Mouse (Mus musculus): ENCODE data around the gene Bcl10. TPM values are rescaled to one million over a fixed set of nuclear protein-coding genes. Genes with fewer than 3 reads are reported as not detected.

Gene Bcl10
- 7.1 TPM for polyA plus RNA-seq (2015; fragmentation: Illumina TruSeq; extraction: RNeasy Lipid Tissue Mini Kit (QIAGEN cat#74804); ENCODE audit: insufficient read depth, low read depth, low replicate concordance)

GRCm38 (mm10) chr3:145922019-145922854, at the start of gene Bcl10:
Gene Bcl10, plus strand, starts transcription at chr3:145922804.

GRCm38 (mm10) chr3:145937505-145938404, 15.2 kb downstream of the Bcl10 start, which contains the start of gene 2410004B18Rik:
Gene 2410004B18Rik, plus strand, starts transcription at chr3:145938014.

Other genes with a start within 250 kb of the Bcl10 start
- gene Ddah1, start 164.1 kb upstream of the Bcl10 start, polyA plus RNA-seq (2015; fragmentation: Illumina TruSeq; extraction: RNeasy Lipid Tissue Mini Kit (QIAGEN cat#74804); ENCODE audit: insufficient read depth, low read depth, low replicate concordance), result 1.2 TPM
- 7.1 TPM for gene 2410004B18Rik, start 15.2 kb downstream of the Bcl10 start, polyA plus RNA-seq (2015; fragmentation: Illumina TruSeq; extraction: RNeasy Lipid Tissue Mini Kit (QIAGEN cat#74804); ENCODE audit: insufficient read depth, low read depth, low replicate concordance)
- gene Syde2, start 65.1 kb downstream of the Bcl10 start, polyA plus RNA-seq (2015; fragmentation: Illumina TruSeq; extraction: RNeasy Lipid Tissue Mini Kit (QIAGEN cat#74804); ENCODE audit: insufficient read depth, low read depth, low replicate concordance), result 0.94 TPM
- not detected for gene Wdr63, start 185.3 kb downstream of the Bcl10 start, polyA plus RNA-seq (2015; fragmentation: Illumina TruSeq; extraction: RNeasy Lipid Tissue Mini Kit (QIAGEN cat#74804); ENCODE audit: insufficient read depth, low read depth, low replicate concordance)
- not detected for gene Mcoln3, start 194.6 kb downstream of the Bcl10 start, polyA plus RNA-seq (2015; fragmentation: Illumina TruSeq; extraction: RNeasy Lipid Tissue Mini Kit (QIAGEN cat#74804); ENCODE audit: insufficient read depth, low read depth, low replicate concordance)
- 0.31 TPM for gene Mcoln2, start 227.0 kb downstream of the Bcl10 start, polyA plus RNA-seq (2015; fragmentation: Illumina TruSeq; extraction: RNeasy Lipid Tissue Mini Kit (QIAGEN cat#74804); ENCODE audit: insufficient read depth, low read depth, low replicate concordance)

Measured in pancreas, adult 10 weeks (tissue).